Mouse (Mus musculus): ENCODE data around the gene Rassf2. TPM values are rescaled to one million over a fixed set of nuclear protein-coding genes. Genes with fewer than 3 reads are reported as not detected.

Gene Rassf2
- total RNA-seq, 2 experiments from 2014 or later, result 7.7 to 11.7 TPM

- DNase-seq, result peak; percentile 62 to 76
Observed at GRCm38 (mm10) chr2:131954835-131955234, 75.2 kb downstream of the Rassf2 start.

- peak in 1 of 2 experiments; percentile 4 for DNase-seq
Observed at GRCm38 (mm10) chr2:131953711-131954110, 76.3 kb downstream of the Rassf2 start.

- DNase-seq, result peak; percentile 14 to 20
Observed at GRCm38 (mm10) chr2:131952961-131953538, 77.0 kb downstream of the Rassf2 start.

GRCm38 (mm10) chr2:131952456-131952855 is 77.6 kb downstream of the Rassf2 start:
- DNase-seq, result peak in 1 of 2 experiments; percentile 10

- DNase-seq, result peak; percentile 6 to 23
Observed at GRCm38 (mm10) chr2:131950598-131951095, 79.4 kb downstream of the Rassf2 start, which contains the start of gene Prnd. Gene Prnd (plus strand): TSS chr2:131950861.

GRCm38 (mm10) chr2:131949767-131950597 is 80.1 kb downstream of the Rassf2 start:
- DNase-seq, result peak; percentile 32 to 79

GRCm38 (mm10) chr2:131948916-131949639 is 81.0 kb downstream of the Rassf2 start:
- DNase-seq, result peak in 1 of 2 experiments; percentile 0

- no peak for DNase-seq
Observed at GRCm38 (mm10) chr2:131948156-131948555, 81.9 kb downstream of the Rassf2 start.

- DNase-seq, result no peak
Observed at GRCm38 (mm10) chr2:131946351-131946750, 83.7 kb downstream of the Rassf2 start.

- DNase-seq, result peak in 1 of 2 experiments; percentile 0
Observed at GRCm38 (mm10) chr2:131945765-131946164, 84.3 kb downstream of the Rassf2 start.

- DNase-seq, result peak in 1 of 2 experiments; percentile 0
Observed at GRCm38 (mm10) chr2:131945225-131945624, 84.8 kb downstream of the Rassf2 start.

GRCm38 (mm10) chr2:131944370-131944769 is 85.7 kb downstream of the Rassf2 start:
- peak in 1 of 2 experiments; percentile 0 for DNase-seq

- DNase-seq, result no peak
Observed at GRCm38 (mm10) chr2:131941501-131941900, 88.6 kb downstream of the Rassf2 start.

GRCm38 (mm10) chr2:131940506-131940905 is 89.6 kb downstream of the Rassf2 start:
- DNase-seq, result no peak

Other genes with a start within 250 kb of the Rassf2 start
- not detected for gene Erv3, start 170.5 kb downstream of the Rassf2 start, total RNA-seq (2021)
- 100 to 1,000 TPM; 127 to 135 TPM for gene Prnp, start 120.3 kb downstream of the Rassf2 start, total RNA-seq (2021)
- gene Prn, start 120.3 kb downstream of the Rassf2 start, total RNA-seq (2021), result under 1 TPM; 0.42 to 0.64 TPM
- gene Prnd, start 79.4 kb downstream of the Rassf2 start, total RNA-seq (2021), result 1 to 10 TPM in 1 of 2 experiments, not detected in 1; 1.7 TPM
- 10 to 100 TPM; 12.4 to 14.9 TPM for gene Slc23a2, start 114.8 kb upstream of the Rassf2 start, total RNA-seq (2021)
- gene Tmem230, start 217.5 kb upstream of the Rassf2 start, total RNA-seq (2021), result 10 to 100 TPM; 24.7 to 26.9 TPM
- 10 to 100 TPM; 40.6 to 41.8 TPM for gene Pcna, start 223.1 kb upstream of the Rassf2 start, total RNA-seq (2021)
- 10 to 100 TPM; 81.6 to 88.8 TPM for gene Cds2, start 232.9 kb upstream of the Rassf2 start, total RNA-seq (2021)